ENCODE assay signal across 24 mouse cellular contexts in genomic region chr17:75503031-75503430, GRCm38 (mm10). TPM values are rescaled to one million over a fixed set of nuclear protein-coding genes. Genes with fewer than 3 reads are reported as not detected.
DNase-seq lines count a peak whose midpoint lies in the region; ATAC-seq and TF ChIP-seq lines count a peak whose summit lies in the region.
"Had no signal": no experiment of that assay in that cellular context is flagged by ENCODE, and none has a peak within 500 bp of the region (broad histone marks: within the 10 kb centered on the region; RNA-seq: fewer than 3 reads in every experiment).

No protein-coding gene starts in this region.

- in situ Hi-C loops in CH12.LX (cut with MboI; ENCODE audit: low pct_ligation_motif_present, low pct_unique_long_range_greater_than_20kb, low sequenced_read_pairs): no loop called here

- no peak overlapping the region for H3K9ac ChIP-seq in embryonic facial prominence, embryonic 14.5 days (ENCODE audit: low read depth, low read length)
- H3K9ac ChIP-seq in CH12.LX (ENCODE audit: insufficient read depth, low read depth): no peak overlapping the region
- no peak overlapping the region for H3K9ac ChIP-seq in embryonic facial prominence, embryonic 15.5 days
- H3K9ac ChIP-seq: embryonic facial prominence, embryonic 13.5 days; forebrain, embryonic 12.5 days had no signal

- no peaks in the 10 kb centered on the region for H3K9me3 ChIP-seq in embryonic facial prominence, embryonic 14.5 days (ENCODE audit: control insufficient read depth, low read length)
- H3K9me3 ChIP-seq in embryonic facial prominence, embryonic 10.5 days: no peaks in the 10 kb centered on the region
- H3K9me3 ChIP-seq in CH12.LX (replicated peaks; ENCODE audit: low read length): no peaks in the 10 kb centered on the region
- no peaks in the 10 kb centered on the region for H3K9me3 ChIP-seq in embryonic facial prominence, embryonic 15.5 days (replicated peaks)
- H3K9me3 ChIP-seq: embryonic facial prominence, embryonic 13.5 days; forebrain, embryonic 10.5 days; forebrain, embryonic 12.5 days had no signal

- H3K27ac ChIP-seq in embryonic facial prominence, embryonic 14.5 days (replicated peaks; ENCODE audit: low read depth, low read length): no peak overlapping the region
- no peak overlapping the region for H3K27ac ChIP-seq in embryonic facial prominence, embryonic 10.5 days (replicated peaks)
- peak overlapping the region; percentile 28; the same call in 1 of the 2 replicates for H3K27ac ChIP-seq in CH12.LX (ENCODE audit: insufficient read depth, low read depth)
- no peak overlapping the region for H3K27ac ChIP-seq in embryonic facial prominence, embryonic 15.5 days (replicated peaks)
- H3K27ac ChIP-seq: embryonic facial prominence, embryonic 13.5 days; forebrain, embryonic 10.5 days; forebrain, embryonic 12.5 days had no signal

- ATAC-seq in embryonic facial prominence, embryonic 14.5 days (ENCODE audit: low read depth): no peak
- ATAC-seq in embryonic facial prominence, embryonic 15.5 days (ENCODE audit: insufficient number of reproducible peaks, low FRiP score, low TSS enrichment, low read depth): 0 out of 2 replicates have a peak, but pooled peaks have one; percentile 57
- no peak for ATAC-seq in cerebellum, adult (ENCODE audit: insufficient number of reproducible peaks, low FRiP score, low TSS enrichment)
- ATAC-seq: CD4-positive, CD25-positive, alpha-beta regulatory T cell, adult 4 months; forebrain, embryonic 14.5 days; forebrain, embryonic 16.5 days; Patski had no signal

- dilution Hi-C loops in CH12.LX (cut with MboI; ENCODE audit: extremely low pct_ligation_motif_present, extremely low pct_unique_long_range_greater_than_20kb, low sequenced_read_pairs): no loop called here

- no peaks in the 10 kb centered on the region for H3K4me1 ChIP-seq in embryonic facial prominence, embryonic 14.5 days (ENCODE audit: control insufficient read depth, insufficient read depth, low read length)
- no peaks in the 10 kb centered on the region for H3K4me1 ChIP-seq in embryonic facial prominence, embryonic 10.5 days
- H3K4me1 ChIP-seq in CH12.LX (ENCODE audit: control insufficient read depth in 1 of 2, insufficient read depth in 2 of 2): peaks cover 18 to 60% of the 10 kb centered on the region in 2 experiments
- H3K4me1 ChIP-seq in embryonic facial prominence, embryonic 15.5 days: no peaks in the 10 kb centered on the region
- H3K4me1 ChIP-seq: forebrain, embryonic 10.5 days; forebrain, embryonic 12.5 days had no signal

- H3K4me3 ChIP-seq in embryonic facial prominence, embryonic 14.5 days (ENCODE audit: low read depth, low read length): no peak overlapping the region
- H3K4me3 ChIP-seq in embryonic facial prominence, embryonic 10.5 days: no peak overlapping the region
- no peak overlapping the region for H3K4me3 ChIP-seq in CH12.LX (replicated peaks in 1 of 3; ENCODE audit: low read depth in 2 of 3, low read length in 2 of 3, poor library complexity in 1 of 3)
- no peak overlapping the region for H3K4me3 ChIP-seq in embryonic facial prominence, embryonic 15.5 days (replicated peaks)
- H3K4me3 ChIP-seq: embryonic facial prominence, embryonic 13.5 days; erythroblast, embryonic 14.5 days; forebrain, embryonic 10.5 days; forebrain, embryonic 12.5 days had no signal

- no peaks in the 10 kb centered on the region for H3K27me3 ChIP-seq in embryonic facial prominence, embryonic 14.5 days (replicated peaks; ENCODE audit: control insufficient read depth, insufficient read depth, low read length)
- H3K27me3 ChIP-seq in embryonic facial prominence, embryonic 10.5 days (replicated peaks; ENCODE audit: low read depth, poor library complexity, severe bottlenecking): no peaks in the 10 kb centered on the region
- no peaks in the 10 kb centered on the region for H3K27me3 ChIP-seq in CH12.LX (replicated peaks)
- H3K27me3 ChIP-seq in embryonic facial prominence, embryonic 15.5 days: no peaks in the 10 kb centered on the region
- H3K27me3 ChIP-seq: embryonic facial prominence, embryonic 13.5 days; forebrain, embryonic 12.5 days; Patski had no signal

- peaks cover 10% of the 10 kb centered on the region for H3K79me2 ChIP-seq in CH12.LX (replicated peaks; ENCODE audit: control insufficient read depth, extremely low read depth, insufficient read depth, poor library complexity, severe bottlenecking)

- DNase-seq in embryonic facial prominence, embryonic 14.5 days (ENCODE audit: low spot score): peak; percentile 14
- DNase-seq in embryonic facial prominence, embryonic 10.5 days (ENCODE audit: low spot score): no peak
- peak; percentile 40 for DNase-seq in heart, adult 11 months
- no peak for DNase-seq in heart, postnatal 25 days (ENCODE audit: low spot score)
- DNase-seq in CH12.LX (ENCODE audit: extremely low read depth): no peak
- DNase-seq: adrenal gland, adult 2 months; adrenal gland, postnatal 10 days; adrenal gland, postnatal 25 days; B cell, adult 2 months; cerebellum, adult 11-12 months; cerebellum, adult 2 months; cerebellum, adult 9-10 months; cerebellum, postnatal 10 days; cerebellum, postnatal 25 days had no signal

- TF ChIP-seq EP300 in CH12.LX (IDR thresholded peaks at IDR 0.05; ENCODE audit: low read length): no peak

- intact Hi-C loops in heart, postnatal 25 days (cut with DNase I): no loop called here

- no peak for TF ChIP-seq POLR2A in CH12.LX (IDR thresholded peaks at IDR 0.05; ENCODE audit: low read depth, low read length)

- no peak for TF ChIP-seq RAD21 in CH12.LX (IDR thresholded peaks at IDR 0.05; ENCODE audit: low read depth, low read length)

- no peak for TF ChIP-seq CTCF in CH12.LX (conservative IDR thresholded peaks at IDR 0.05 in 1 of 2, IDR thresholded peaks at IDR 0.05 in 1 of 2; ENCODE audit: low read depth in 2 of 2, low read length in 2 of 2)

- 79% methylated on average over 3 of the region's 3 CpGs for WGBS in embryonic facial prominence, embryonic 14.5 days
- WGBS in embryonic facial prominence, embryonic 10.5 days: 81% methylated on average over 3 of the region's 3 CpGs
- WGBS in embryonic facial prominence, embryonic 15.5 days: 75% methylated on average over 3 of the region's 3 CpGs

- H3K36me3 ChIP-seq in embryonic facial prominence, embryonic 14.5 days (ENCODE audit: control insufficient read depth, insufficient read depth, low read length): no peaks in the 10 kb centered on the region
- H3K36me3 ChIP-seq in embryonic facial prominence, embryonic 10.5 days (replicated peaks): no peaks in the 10 kb centered on the region
- H3K36me3 ChIP-seq in CH12.LX (replicated peaks in 1 of 2; ENCODE audit: control insufficient read depth in 1 of 2, insufficient read depth in 1 of 2, low read length in 1 of 2): peaks cover 37 to 73% of the 10 kb centered on the region in 2 experiments
- no peaks in the 10 kb centered on the region for H3K36me3 ChIP-seq in embryonic facial prominence, embryonic 15.5 days
- H3K36me3 ChIP-seq: embryonic facial prominence, embryonic 13.5 days; forebrain, embryonic 10.5 days; forebrain, embryonic 12.5 days had no signal

- H3K4me2 ChIP-seq in embryonic facial prominence, embryonic 14.5 days (ENCODE audit: low read depth, low read length): no peak overlapping the region
- H3K4me2 ChIP-seq in CH12.LX (ENCODE audit: insufficient read depth, low read depth, poor library complexity, severe bottlenecking): no peak overlapping the region
- no peak overlapping the region for H3K4me2 ChIP-seq in embryonic facial prominence, embryonic 15.5 days (replicated peaks)
- H3K4me2 ChIP-seq: embryonic facial prominence, embryonic 13.5 days; forebrain, embryonic 12.5 days had no signal

TF ChIP-seq in CH12.LX, 34 proteins besides CTCF, POLR2A, EP300 and RAD21:
- TF ChIP-seq MAFK (IDR thresholded peaks at IDR 0.05; ENCODE audit: insufficient replicate concordance, low read length) (no peak), BHLHE40 (IDR thresholded peaks at IDR 0.05; ENCODE audit: low read depth, low read length) (no peak), CHD2 (IDR thresholded peaks at IDR 0.05; ENCODE audit: low read length) (no peak), JUND (conservative IDR thresholded peaks at IDR 0.05; ENCODE audit: low read depth, low read length) (no peak), ZC3H11A (IDR thresholded peaks at IDR 0.05; ENCODE audit: low read depth, low read length) (no peak), HCFC1 (IDR thresholded peaks at IDR 0.05; ENCODE audit: low read depth, low read length) (no peak), RCOR1 (conservative IDR thresholded peaks at IDR 0.05; ENCODE audit: low read depth, low read length) (no peak), NELFE (IDR thresholded peaks at IDR 0.05; ENCODE audit: low read depth, low read length) (no peak), ZNF384 (IDR thresholded peaks at IDR 0.05; ENCODE audit: low read depth, low read length) (no peak), MEF2A (IDR thresholded peaks at IDR 0.05; ENCODE audit: borderline replicate concordance, low read depth, low read length) (no peak), POLR2AphosphoS2 (IDR thresholded peaks at IDR 0.05; ENCODE audit: low read depth, low read length) (no peak), E2F4 (IDR thresholded peaks at IDR 0.05; ENCODE audit: insufficient replicate concordance, low read depth, low read length) (no peak), SIN3A (IDR thresholded peaks at IDR 0.05; ENCODE audit: low read length) (no peak), MAX (IDR thresholded peaks at IDR 0.05; ENCODE audit: low read length) (no peak), MXI1 (IDR thresholded peaks at IDR 0.05; ENCODE audit: low read depth, low read length) (no peak)

RNA-seq across cellular contexts. Expression of gene Fam98a, which starts 48.7 kb away (rescaled TPM):
- polyA plus RNA-seq in embryonic facial prominence, embryonic 14.5 days (2014; fragmentation: Nextera tagmentation; extraction: Ambion mirVana): 12.5 and 16.5 TPM in 2 replicates
- polyA plus RNA-seq in embryonic facial prominence, embryonic 10.5 days (2016; fragmentation: Nextera tagmentation; extraction: Ambion mirVana): 23.9 and 25.1 TPM in 2 replicates
- 10 to 100 TPM; 40.4 to 41.2 TPM for total RNA-seq in heart, postnatal 25 days (2021)
- total RNA-seq in CH12.LX (2012; rRNA removed): 37.8 and 46.5 TPM in 2 replicates
- 32.6 and 36.0 TPM in 2 replicates for total RNA-seq in CH12.LX (2014; rRNA removed)
- 92.0 and 93.1 TPM in 2 replicates for polyA plus RNA-seq in CH12.LX (2012; ENCODE audit: insufficient read length, low read depth)
- polyA plus RNA-seq in embryonic facial prominence, embryonic 15.5 days (2015; fragmentation: Nextera tagmentation; extraction: Ambion mirVana): 26.5 and 29.3 TPM in 2 replicates

Comparison
In these comparisons a context has a peak if more than half of its experiments do, and no peak if none do; other contexts are left out.
1. DNase-seq: peak in embryonic facial prominence, embryonic 14.5 days (single experiment) and heart, adult 11 months (single experiment); none in embryonic facial prominence, embryonic 10.5 days (single experiment), heart, postnatal 25 days (single experiment) and CH12.LX (single experiment).